Mouse (Mus musculus) kidney, adult 2 months (tissue): ENCODE data around the gene Gm21885.

Source experiments
- CTCF ChIP-seq: fragments of 200-500 bp; conservative IDR thresholded peaks from 2 replicates; pipeline ENCODE4 v1.5.1; 2011; ENCODE audit warnings: low read depth, mild to moderate bottlenecking, control low read depth, low read length, moderate library complexity, mixed read lengths; ENCODE audit not compliant: insufficient read depth, insufficient read length
- POLR2A ChIP-seq: fragments of 200-500 bp; IDR thresholded peaks from one replicate; pipeline ENCODE4 v1.6.1; 2011; ENCODE audit warnings: low read depth, low read length, control low read depth

- TF ChIP-seq POLR2A (no peak), CTCF (peak; percentile 99)
Measured at GRCm38 (mm10) chr11:94276869-94277337, 4.8 kb upstream of the Gm21885 start.
